Comparison of ENCODE assay signal across 9 mouse cellular contexts in genomic region chr4:154019571-154019970, GRCm38 (mm10). TPM values are rescaled to one million over a fixed set of nuclear protein-coding genes. Genes with fewer than 3 reads are reported as not detected.
DNase-seq lines count a peak whose midpoint lies in the region; ATAC-seq and TF ChIP-seq lines count a peak whose summit lies in the region.
"Had no signal": no experiment of that assay in that cellular context is flagged by ENCODE, and none has a peak within 500 bp of the region (broad histone marks: within the 10 kb centered on the region; RNA-seq: fewer than 3 reads in every experiment).

No protein-coding gene starts in this region.

- no peak overlapping the region for H3K4me2 ChIP-seq in kidney, embryonic 15.5 days
- no peak overlapping the region for H3K4me2 ChIP-seq in forebrain, embryonic 16.5 days (ENCODE audit: low read length)
- H3K4me2 ChIP-seq: limb, embryonic 13.5 days had no signal

- peaks cover 38% of the 10 kb centered on the region for H3K4me1 ChIP-seq in kidney, embryonic 15.5 days
- peaks cover 89% of the 10 kb centered on the region for H3K4me1 ChIP-seq in G1E (ENCODE audit: insufficient read depth, low read depth, low read length)
- no peaks in the 10 kb centered on the region for H3K4me1 ChIP-seq in forebrain, embryonic 16.5 days (replicated peaks; ENCODE audit: control insufficient read depth, insufficient read depth, low read length)
- H3K4me1 ChIP-seq: limb, embryonic 13.5 days had no signal

- no peaks in the 10 kb centered on the region for H3K9me3 ChIP-seq in kidney, embryonic 15.5 days (replicated peaks)
- H3K9me3 ChIP-seq in G1E (replicated peaks) = no peaks in the 10 kb centered on the region
- H3K9me3 ChIP-seq in forebrain, embryonic 16.5 days (ENCODE audit: control insufficient read depth, low read length) = no peaks in the 10 kb centered on the region
- H3K9me3 ChIP-seq: limb, embryonic 13.5 days had no signal

- H3K9ac ChIP-seq in kidney, embryonic 15.5 days = no peak overlapping the region
- H3K9ac ChIP-seq in forebrain, embryonic 16.5 days (replicated peaks; ENCODE audit: low read depth, low read length) = no peak overlapping the region
- H3K9ac ChIP-seq: limb, embryonic 13.5 days had no signal

- no peak for ATAC-seq in kidney, embryonic 15.5 days (replicated peaks; ENCODE audit: low FRiP score)
- no peak for ATAC-seq in G1E (ENCODE audit: extremely low read depth, insufficient number of reproducible peaks, low FRiP score, poor library complexity, severe bottlenecking)
- no peak for ATAC-seq in forebrain, embryonic 16.5 days

- intact Hi-C loops in left cerebral cortex, postnatal 14 days (cut with DNase I) = no loop called here

- peaks cover 77% of the 10 kb centered on the region for H3K36me3 ChIP-seq in kidney, embryonic 15.5 days
- H3K36me3 ChIP-seq in G1E (replicated peaks) = peaks cover 97% of the 10 kb centered on the region
- peaks cover 38% of the 10 kb centered on the region for H3K36me3 ChIP-seq in forebrain, embryonic 16.5 days (ENCODE audit: control insufficient read depth, insufficient read depth)

- 74% methylated on average over 7 of the region's 7 CpGs for WGBS in kidney, embryonic 15.5 days
- 68% methylated on average over 7 of the region's 7 CpGs for WGBS in forebrain, embryonic 16.5 days

- no peak overlapping the region for H3K27ac ChIP-seq in kidney, embryonic 15.5 days
- H3K27ac ChIP-seq in forebrain, embryonic 16.5 days (ENCODE audit: low read length) = no peak overlapping the region
- H3K27ac ChIP-seq: limb, embryonic 13.5 days had no signal

- H3K27me3 ChIP-seq in kidney, embryonic 15.5 days = no peaks in the 10 kb centered on the region
- no peaks in the 10 kb centered on the region for H3K27me3 ChIP-seq in G1E (ENCODE audit: insufficient read depth, low read length)
- H3K27me3 ChIP-seq in forebrain, embryonic 16.5 days (replicated peaks; ENCODE audit: control insufficient read depth, insufficient read depth, low read length) = peaks cover 3% of the 10 kb centered on the region; the same call in 1 of the 2 replicates

- peak; percentile 84 for TF ChIP-seq CTCF in G1E (IDR thresholded peaks at IDR 0.05; ENCODE audit: low read depth, low read length)

- DNase-seq in kidney, adult 11 months = peak; percentile 86
- DNase-seq in G1E (ENCODE audit: low spot score) = peak; percentile 51
- DNase-seq in brain, adult 2 months (ENCODE audit: low read depth, low spot score) = peak; percentile 71
- peak; percentile 49 to 61 for DNase-seq in left cerebral cortex, postnatal 14 days (ENCODE audit: low spot score in 2 of 2)
- peak; percentile 43 for DNase-seq in naive thymus-derived CD4-positive, alpha-beta T cell, adult 2 months (ENCODE audit: low read depth)

- no peak overlapping the region for H3K4me3 ChIP-seq in kidney, embryonic 15.5 days (replicated peaks)
- H3K4me3 ChIP-seq in G1E (ENCODE audit: low read depth, low read length) = peak overlapping the region; percentile 42; the same call in 1 of the 2 replicates
- no peak overlapping the region for H3K4me3 ChIP-seq in forebrain, embryonic 16.5 days (replicated peaks; ENCODE audit: low read length)
- H3K4me3 ChIP-seq: erythroblast, embryonic 14.5 days; limb, embryonic 13.5 days had no signal

RNA-seq across cellular contexts. Expression of gene Smim1, which starts 6.5 kb away (rescaled TPM):
- polyA plus RNA-seq in kidney, embryonic 15.5 days (2015; fragmentation: Nextera tagmentation; extraction: Ambion mirVana) = 51.8 and 61.1 TPM in 2 replicates
- 74.3 and 100.0 TPM in 2 replicates for total RNA-seq in G1E (2014; fragmentation: Nextera tagmentation)
- total RNA-seq in G1E (2017) = 69.2 and 103 TPM in 2 replicates
- 58.4 and 87.4 TPM in 2 replicates for polyA plus RNA-seq in G1E (2012)
- total RNA-seq in left cerebral cortex, postnatal 14 days (2021) = 1 to 10 TPM; 4.5 to 4.9 TPM
- 2.9 and 3.7 TPM in 2 replicates for polyA plus RNA-seq in forebrain, embryonic 16.5 days (2015; fragmentation: Nextera tagmentation; extraction: Ambion mirVana)

RNA-seq across cellular contexts. Expression of gene Lrrc47, which starts 8.0 kb away (rescaled TPM):
- 21.9 and 23.0 TPM in 2 replicates for polyA plus RNA-seq in kidney, embryonic 15.5 days (2015; fragmentation: Nextera tagmentation; extraction: Ambion mirVana)
- total RNA-seq in G1E (2014; fragmentation: Nextera tagmentation) (17.5 and 24.8 TPM in 2 replicates), G1E (2017) (28.7 and 40.7 TPM in 2 replicates)
- polyA plus RNA-seq in G1E (2012) = 201 and 254 TPM in 2 replicates
- 10 to 100 TPM; 48.9 to 49.8 TPM for total RNA-seq in left cerebral cortex, postnatal 14 days (2021)
- polyA plus RNA-seq in forebrain, embryonic 16.5 days (2015; fragmentation: Nextera tagmentation; extraction: Ambion mirVana) = 22.2 and 25.4 TPM in 2 replicates

RNA-seq across cellular contexts. Expression of gene Ccdc27, which starts 22.9 kb away (rescaled TPM):
- polyA plus RNA-seq in kidney, embryonic 15.5 days (2015; fragmentation: Nextera tagmentation; extraction: Ambion mirVana) = 0.08 and 0.17 TPM in 2 replicates
- total RNA-seq in G1E (2014; fragmentation: Nextera tagmentation) = not detected in 2 replicates
- not detected in 2 replicates for total RNA-seq in G1E (2017)
- polyA plus RNA-seq in G1E (2012) = not detected in 2 replicates
- under 1 TPM; 0.26 to 0.32 TPM for total RNA-seq in left cerebral cortex, postnatal 14 days (2021)
- not detected in 2 replicates for polyA plus RNA-seq in forebrain, embryonic 16.5 days (2015; fragmentation: Nextera tagmentation; extraction: Ambion mirVana)
- polyA plus RNA-seq: erythroblast, embryonic 14.5 days; limb, embryonic 13.5 days had no signal

RNA-seq across cellular contexts. Expression of gene Cep104, which starts 44.6 kb away (rescaled TPM):
- polyA plus RNA-seq in kidney, embryonic 15.5 days (2015; fragmentation: Nextera tagmentation; extraction: Ambion mirVana) = 15.8 and 16.7 TPM in 2 replicates
- total RNA-seq in G1E (2014; fragmentation: Nextera tagmentation) = 12.0 and 14.7 TPM in 2 replicates
- total RNA-seq in G1E (2017) = 6.1 and 7.7 TPM in 2 replicates
- polyA plus RNA-seq in G1E (2012) = 6.6 and 8.6 TPM in 2 replicates
- 10 to 100 TPM; 27.3 to 28.8 TPM for total RNA-seq in left cerebral cortex, postnatal 14 days (2021)
- polyA plus RNA-seq in forebrain, embryonic 16.5 days (2015; fragmentation: Nextera tagmentation; extraction: Ambion mirVana) = 21.1 and 23.5 TPM in 2 replicates

RNA-seq across cellular contexts. Expression of gene Dffb, which starts 44.6 kb away (rescaled TPM):
- polyA plus RNA-seq in kidney, embryonic 15.5 days (2015; fragmentation: Nextera tagmentation; extraction: Ambion mirVana) = 12.6 and 13.8 TPM in 2 replicates
- total RNA-seq in G1E (2014; fragmentation: Nextera tagmentation) = 6.8 and 11.0 TPM in 2 replicates
- 17.0 and 20.5 TPM in 2 replicates for total RNA-seq in G1E (2017)
- polyA plus RNA-seq in G1E (2012) = 13.4 and 16.7 TPM in 2 replicates
- 10 to 100 TPM; 12.6 to 13.3 TPM for total RNA-seq in left cerebral cortex, postnatal 14 days (2021)
- 12.3 and 13.1 TPM in 2 replicates for polyA plus RNA-seq in forebrain, embryonic 16.5 days (2015; fragmentation: Nextera tagmentation; extraction: Ambion mirVana)

Comparison
In these comparisons a context has a peak if more than half of its experiments do, and no peak if none do; other contexts are left out.
1. RNA of gene Smim1, which starts 6.5 kb away (polyA plus RNA-seq): 58.4 to 87.4 TPM in G1E and 51.8 to 61.1 TPM in kidney, embryonic 15.5 days; 2.9 to 3.7 TPM in forebrain, embryonic 16.5 days; every median in the first group is over 10 times any median in the second.
2. Peak in every context shown above with its lines, with median percentiles within 50 percentile points of each other: DNase-seq.